Mouse (Mus musculus) kidney, adult 2 months (tissue): ENCODE measurements around the gene 2310022A10Rik. TPM values are rescaled to one million over a fixed set of nuclear protein-coding genes. Genes with fewer than 3 reads are reported as not detected.

ENCODE experiments used
- DNase-seq: peaks from one replicate; pipeline ENCODE4 v3.0.0; 2021
- H3K27ac ChIP-seq: fragments of 200-500 bp; 2 replicates; pipeline ENCODE4 v1.5.1; 2012; ENCODE audit warnings: low read depth, low read length, control low read depth, inconsistent platforms; ENCODE audit not compliant: insufficient read depth
- H3K27me3 ChIP-seq: fragments of 200-500 bp; replicated peaks from 2 replicates; pipeline ENCODE4 v1.6.1; 2012; ENCODE audit warnings: mild to moderate bottlenecking, moderate library complexity, low read length, inconsistent platforms; ENCODE audit not compliant: control insufficient read depth, insufficient read depth
- H3K36me3 ChIP-seq: fragments of 200-500 bp; 2 replicates; pipeline ENCODE4 v1.6.1; 2012; ENCODE audit warnings: mild to moderate bottlenecking, moderate library complexity, low read length, inconsistent platforms; ENCODE audit not compliant: control insufficient read depth, insufficient read depth
- H3K4me1 ChIP-seq: fragments of 200-500 bp; 2 replicates; pipeline ENCODE4 v1.6.1; 2011; ENCODE audit warnings: low read length; ENCODE audit not compliant: control insufficient read depth, insufficient read depth
- H3K4me3 ChIP-seq: fragments of 200-500 bp; 2 replicates; pipeline ENCODE4 v1.5.1; 2011; ENCODE audit warnings: mild to moderate bottlenecking, low read depth, low read length, control low read depth; ENCODE audit not compliant: insufficient read depth
- CTCF ChIP-seq: fragments of 200-500 bp; conservative IDR thresholded peaks from 2 replicates; pipeline ENCODE4 v1.5.1; 2011; ENCODE audit warnings: low read depth, mild to moderate bottlenecking, control low read depth, low read length, moderate library complexity, mixed read lengths; ENCODE audit not compliant: insufficient read depth, insufficient read length
- POLR2A ChIP-seq: fragments of 200-500 bp; IDR thresholded peaks from one replicate; pipeline ENCODE4 v1.6.1; 2011; ENCODE audit warnings: low read depth, low read length, control low read depth
- WGBS: fragments of 180-500 bp; shearing (Covaris S2); methylation state at CpG from one replicate; pipeline ENCODE4 v1.1.7; 2018; 5-methylcytosine and 5-hydroxymethylcytosine counted together
- polyA plus RNA-seq: library from polyadenylated mRNA; depleted of rRNA; stranded (reverse); fragments of >200 nt; gene quantifications from 2 replicates; pipeline ENCODE4 v1.2.3, GENCODE M21; 2012

Gene 2310022A10Rik
- polyA plus RNA-seq, 1 experiment, result 19.3 TPM

GRCm38 (mm10) chr7:27577589-27577988, 24.6 kb downstream of the 2310022A10Rik start:
- no peaks in the 10 kb centered on the region for H3K27me3 ChIP-seq
- no peak for TF ChIP-seq CTCF
- TF ChIP-seq POLR2A, result no peak
- H3K4me1 ChIP-seq, result no peaks in the 10 kb centered on the region
- WGBS, result 91% methylated on average over 6 of the region's 6 CpGs
- H3K27ac ChIP-seq, result no peak overlapping the region
- H3K4me3 ChIP-seq, result no peak overlapping the region
- no peaks in the 10 kb centered on the region for H3K36me3 ChIP-seq
- DNase-seq, result no peak

GRCm38 (mm10) chr7:27578465-27578864, 25.4 kb downstream of the 2310022A10Rik start:
- no peak overlapping the region for H3K27ac ChIP-seq
- DNase-seq, result no peak
- no peaks in the 10 kb centered on the region for H3K27me3 ChIP-seq
- TF ChIP-seq POLR2A (no peak), CTCF (no peak)
- H3K4me3 ChIP-seq, result no peak overlapping the region
- WGBS, result 64% methylated on average over 7 of the region's 7 CpGs
- H3K36me3 ChIP-seq, result no peaks in the 10 kb centered on the region
- no peaks in the 10 kb centered on the region for H3K4me1 ChIP-seq

DNA sequence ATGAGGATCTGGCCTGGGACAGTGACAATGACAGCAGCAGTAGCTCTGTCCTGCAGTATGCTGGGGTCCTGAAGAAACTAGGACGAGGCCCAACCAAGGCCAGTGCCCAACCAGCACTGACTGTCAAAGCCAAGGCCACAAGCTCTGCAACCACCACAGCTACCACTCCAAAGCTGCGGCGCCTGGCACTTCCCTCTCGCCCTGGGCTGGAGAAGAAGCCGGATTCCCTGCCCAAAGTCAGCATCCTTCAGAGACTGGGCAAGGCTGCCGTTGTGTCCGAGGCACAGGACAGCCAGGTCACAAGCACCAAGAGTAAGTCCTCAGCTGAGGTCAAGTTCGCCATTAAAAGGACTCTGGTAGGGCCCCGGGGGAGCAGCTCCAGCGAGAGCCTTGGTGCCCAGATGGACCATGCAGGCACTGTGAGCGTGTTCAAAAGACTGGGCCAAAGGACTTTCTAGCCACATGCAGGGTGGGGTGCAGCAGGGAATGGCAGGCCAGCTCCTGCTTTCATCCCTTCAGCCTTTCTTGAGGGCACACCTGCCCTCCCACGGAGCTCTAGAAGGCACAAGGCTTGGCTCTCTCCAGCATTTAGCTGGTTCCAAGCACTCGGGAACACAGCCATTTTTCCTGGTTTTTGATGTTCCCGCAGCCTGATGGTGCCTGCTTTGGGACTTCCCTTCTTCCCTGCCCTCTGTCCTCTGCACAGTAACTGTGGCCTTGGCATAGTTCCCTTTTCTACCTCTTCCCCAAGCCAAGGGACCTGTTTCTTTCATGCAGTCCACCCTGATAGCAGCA, 27.5 kb downstream of the 2310022A10Rik start:
- Histone ChIP-seq H3K27me3 (no peaks in the 10 kb centered on the region), H3K4me1 (no peaks in the 10 kb centered on the region; the same call in 1 of the 2 replicates), H3K4me3 (no peak overlapping the region), H3K27ac (no peak overlapping the region), H3K36me3 (no peaks in the 10 kb centered on the region)
- DNase-seq, result no peak
- TF ChIP-seq POLR2A, result no peak
- TF ChIP-seq CTCF, result no peak
- WGBS, result 89% methylated on average over 14 of the region's 14 CpGs

DNA sequence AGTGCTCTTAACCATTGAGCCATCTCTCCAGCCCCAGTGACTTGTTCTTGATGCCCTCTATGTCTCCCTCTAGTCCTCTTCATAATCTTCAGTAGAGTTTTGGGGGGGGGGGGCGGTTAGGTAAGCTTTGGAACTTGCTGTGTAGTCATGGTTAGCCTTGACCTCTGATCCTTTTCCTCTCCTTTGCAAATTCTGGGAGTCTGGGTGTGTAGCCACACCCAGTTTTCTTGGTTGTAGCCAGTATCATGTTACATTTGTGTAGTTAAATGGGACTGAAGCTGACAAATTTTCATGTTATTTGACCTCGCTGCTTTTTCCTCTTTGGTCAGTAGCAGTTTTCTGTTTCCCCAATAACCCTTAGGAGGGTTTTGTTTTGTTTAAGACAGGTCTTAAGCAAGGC, 33.8 kb downstream of the 2310022A10Rik start:
- H3K4me3 ChIP-seq, result no peak overlapping the region
- TF ChIP-seq CTCF (no peak), POLR2A (no peak)
- H3K4me1 ChIP-seq, result no peaks in the 10 kb centered on the region; the same call in 1 of the 2 replicates
- DNase-seq, result no peak
- no peaks in the 10 kb centered on the region for H3K27me3 ChIP-seq
- no peaks in the 10 kb centered on the region for H3K36me3 ChIP-seq
- 78% methylated on average over 2 of the region's 2 CpGs for WGBS
- H3K27ac ChIP-seq, result no peak overlapping the region

DNA sequence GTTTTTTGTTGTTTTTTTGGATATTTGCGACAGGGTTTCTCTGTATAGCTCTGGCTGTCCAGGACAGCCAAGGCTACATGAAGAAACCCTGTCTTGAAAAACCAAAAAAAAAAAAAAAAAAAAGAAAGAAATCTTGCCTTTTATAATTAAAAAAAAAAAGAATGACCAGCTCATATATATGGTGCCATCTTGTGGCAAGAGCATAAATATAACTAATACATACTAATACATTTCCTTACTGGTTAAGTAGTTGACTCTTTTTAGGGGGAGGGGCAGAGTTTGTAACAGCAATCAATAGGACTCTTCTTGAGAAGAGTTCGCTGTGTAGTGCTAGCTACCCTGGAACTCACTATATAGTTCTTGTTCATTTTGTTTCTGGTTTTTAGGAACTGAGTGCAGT, 34.7 kb downstream of the 2310022A10Rik start:
- Histone ChIP-seq H3K36me3 (no peaks in the 10 kb centered on the region), H3K4me1 (no peaks in the 10 kb centered on the region; the same call in 1 of the 2 replicates), H3K27me3 (no peaks in the 10 kb centered on the region), H3K4me3 (no peak overlapping the region), H3K27ac (no peak overlapping the region)
- 84% methylated on average over 2 of the region's 2 CpGs for WGBS
- no peak for DNase-seq
- TF ChIP-seq POLR2A (no peak), CTCF (no peak)

GRCm38 (mm10) chr7:27590088-27590487, 37.1 kb downstream of the 2310022A10Rik start:
- Histone ChIP-seq H3K4me1 (peaks cover 5% of the 10 kb centered on the region; the same call in 1 of the 2 replicates), H3K4me3 (no peak overlapping the region), H3K36me3 (no peaks in the 10 kb centered on the region), H3K27me3 (no peaks in the 10 kb centered on the region), H3K27ac (no peak overlapping the region)
- 97% methylated on average over 4 of the region's 4 CpGs for WGBS
- TF ChIP-seq CTCF, result no peak
- no peak for DNase-seq

GRCm38 (mm10) chr7:27590566-27591213, 37.7 kb downstream of the 2310022A10Rik start:
- Histone ChIP-seq H3K4me1 (peaks cover 5% of the 10 kb centered on the region; the same call in 1 of the 2 replicates), H3K4me3 (peak overlapping the region; percentile 30), H3K36me3 (no peaks in the 10 kb centered on the region), H3K27me3 (no peaks in the 10 kb centered on the region), H3K27ac (peak overlapping the region; percentile 75; the same call in 1 of the 2 replicates)
- DNase-seq, result peak; percentile 32
- 60% methylated on average over 4 of the region's 4 CpGs for WGBS
- 0 out of 2 replicates have a peak, but pooled peaks have one; percentile 2 for TF ChIP-seq CTCF
- TF ChIP-seq POLR2A, result no peak
